19 mouse cellular contexts compared by ENCODE assay signal in genomic region chr13:112212391-112212790, GRCm38 (mm10).
DNase-seq lines count a peak whose midpoint lies in the region; ATAC-seq and TF ChIP-seq lines count a peak whose summit lies in the region.
"Had no signal": no experiment of that assay in that cellular context is flagged by ENCODE, and none has a peak within 500 bp of the region (broad histone marks: within the 10 kb centered on the region; RNA-seq: fewer than 3 reads in every experiment).

No protein-coding gene starts in this region.

- no peak for ATAC-seq in intestine, postnatal 0 days
- no peak for ATAC-seq in intestine, embryonic 15.5 days
- ATAC-seq in midbrain, embryonic 11.5 days (ENCODE audit: low FRiP score) = no peak
- no peak for ATAC-seq in midbrain, postnatal 0 days (ENCODE audit: low FRiP score)

- H3K4me1 ChIP-seq in intestine, postnatal 0 days (replicated peaks; ENCODE audit: control insufficient read depth, insufficient read depth, low read length) = no peaks in the 10 kb centered on the region
- H3K4me1 ChIP-seq in intestine, embryonic 15.5 days (replicated peaks) = no peaks in the 10 kb centered on the region
- H3K4me1 ChIP-seq in midbrain, embryonic 11.5 days (ENCODE audit: control insufficient read depth, insufficient read depth, low read length) = no peaks in the 10 kb centered on the region
- no peaks in the 10 kb centered on the region for H3K4me1 ChIP-seq in midbrain, postnatal 0 days (ENCODE audit: insufficient read depth, low read length)
- peaks cover 25% of the 10 kb centered on the region for H3K4me1 ChIP-seq in E14TG2a.4 (replicated peaks; ENCODE audit: low read depth, low read length)
- H3K4me1 ChIP-seq: hindbrain, embryonic 12.5 days; neural tube, embryonic 12.5 days had no signal

- no peaks in the 10 kb centered on the region for H3K36me3 ChIP-seq in intestine, postnatal 0 days (ENCODE audit: control insufficient read depth, insufficient read depth)
- H3K36me3 ChIP-seq in intestine, embryonic 15.5 days = no peaks in the 10 kb centered on the region
- no peaks in the 10 kb centered on the region for H3K36me3 ChIP-seq in midbrain, embryonic 11.5 days (ENCODE audit: control insufficient read depth, insufficient read depth, low read length)
- H3K36me3 ChIP-seq in midbrain, postnatal 0 days (ENCODE audit: insufficient read depth, low read length) = no peaks in the 10 kb centered on the region
- H3K36me3 ChIP-seq in E14TG2a.4 (ENCODE audit: insufficient read depth, low read length) = no peaks in the 10 kb centered on the region
- H3K36me3 ChIP-seq: embryonic facial prominence, embryonic 13.5 days; hindbrain, embryonic 12.5 days; limb, embryonic 15.5 days; midbrain, embryonic 10.5 days; neural tube, embryonic 12.5 days had no signal

- 81% methylated on average over 12 of the region's 12 CpGs for WGBS in intestine, postnatal 0 days
- WGBS in intestine, embryonic 15.5 days = 77% methylated on average over 12 of the region's 12 CpGs
- WGBS in midbrain, embryonic 11.5 days = 83% methylated on average over 12 of the region's 12 CpGs
- 87% methylated on average over 12 of the region's 12 CpGs for WGBS in midbrain, postnatal 0 days

- no peaks in the 10 kb centered on the region for H3K9me3 ChIP-seq in intestine, postnatal 0 days (ENCODE audit: control insufficient read depth)
- no peaks in the 10 kb centered on the region for H3K9me3 ChIP-seq in intestine, embryonic 15.5 days
- no peaks in the 10 kb centered on the region for H3K9me3 ChIP-seq in midbrain, embryonic 11.5 days (ENCODE audit: control insufficient read depth, low read length)
- H3K9me3 ChIP-seq in midbrain, postnatal 0 days (ENCODE audit: low read length) = no peaks in the 10 kb centered on the region
- H3K9me3 ChIP-seq in E14TG2a.4 (ENCODE audit: low read length) = peaks cover 5% of the 10 kb centered on the region; the same call in 1 of the 2 replicates
- H3K9me3 ChIP-seq: embryonic facial prominence, embryonic 13.5 days; hindbrain, embryonic 12.5 days; limb, embryonic 15.5 days; midbrain, embryonic 10.5 days; neural tube, embryonic 12.5 days had no signal

- H3K27ac ChIP-seq in intestine, postnatal 0 days (ENCODE audit: low read depth, low read length) = no peak overlapping the region
- H3K27ac ChIP-seq in intestine, embryonic 15.5 days = no peak overlapping the region
- no peak overlapping the region for H3K27ac ChIP-seq in midbrain, embryonic 11.5 days (ENCODE audit: low read depth, low read length)
- no peak overlapping the region for H3K27ac ChIP-seq in midbrain, postnatal 0 days (ENCODE audit: low read depth, low read length)
- H3K27ac ChIP-seq: embryonic facial prominence, embryonic 13.5 days; hindbrain, embryonic 12.5 days; layer of hippocampus, adult 2 months; limb, embryonic 15.5 days; midbrain, embryonic 10.5 days; neural tube, embryonic 12.5 days had no signal

- TF ChIP-seq CTCF in intestine, postnatal 0 days (IDR thresholded peaks at IDR 0.05; ENCODE audit: low read depth) = peak; percentile 32
- TF ChIP-seq CTCF in midbrain, postnatal 0 days (IDR thresholded peaks at IDR 0.05) = no peak
- TF ChIP-seq CTCF in E14TG2a.4 (conservative IDR thresholded peaks at IDR 0.05; ENCODE audit: low read length) = no peak

- H3K4me3 ChIP-seq in intestine, postnatal 0 days (ENCODE audit: low read depth, low read length) = no peak overlapping the region
- H3K4me3 ChIP-seq in intestine, embryonic 15.5 days (replicated peaks) = no peak overlapping the region
- H3K4me3 ChIP-seq in midbrain, embryonic 11.5 days (ENCODE audit: low read depth, low read length) = no peak overlapping the region
- H3K4me3 ChIP-seq in midbrain, postnatal 0 days (ENCODE audit: low read depth, low read length) = no peak overlapping the region
- H3K4me3 ChIP-seq in E14TG2a.4 (replicated peaks; ENCODE audit: low read length) = peak overlapping the region; percentile 43
- H3K4me3 ChIP-seq: embryonic facial prominence, embryonic 13.5 days; hindbrain, embryonic 12.5 days; layer of hippocampus, adult 2 months; limb, embryonic 15.5 days; midbrain, embryonic 10.5 days; neural tube, embryonic 12.5 days had no signal

- H3K4me2 ChIP-seq in intestine, postnatal 0 days (replicated peaks; ENCODE audit: low read depth) = no peak overlapping the region
- H3K4me2 ChIP-seq in intestine, embryonic 15.5 days (replicated peaks) = no peak overlapping the region
- no peak overlapping the region for H3K4me2 ChIP-seq in midbrain, embryonic 11.5 days
- H3K4me2 ChIP-seq in midbrain, postnatal 0 days (ENCODE audit: low read depth, low read length, poor library complexity, severe bottlenecking) = no peak overlapping the region
- H3K4me2 ChIP-seq: embryonic facial prominence, embryonic 13.5 days; hindbrain, embryonic 12.5 days; limb, embryonic 15.5 days; neural tube, embryonic 12.5 days had no signal

- DNase-seq in midbrain, embryonic 11.5 days (ENCODE audit: low spot score, missing footprints) = peak; percentile 78
- no peak for DNase-seq in midbrain, postnatal 0 days (ENCODE audit: low spot score)
- DNase-seq in ZHBTc4 (ENCODE audit: low read depth, low spot score) = peak; percentile 58
- no peak for DNase-seq in Muller cell, postnatal 12 days (ENCODE audit: inconsistent ontology term)
- DNase-seq: adrenal gland, postnatal 10 days; cerebellum, adult 9-11 months; gastrocnemius, postnatal 36 days; layer of hippocampus, postnatal 36 days; lung, postnatal 4 days; right cerebral cortex, adult 18-20 months had no signal

- no peak overlapping the region for H3K9ac ChIP-seq in intestine, postnatal 0 days (ENCODE audit: low read depth, low read length)
- no peak overlapping the region for H3K9ac ChIP-seq in intestine, embryonic 15.5 days
- H3K9ac ChIP-seq in midbrain, embryonic 11.5 days (ENCODE audit: low read length) = no peak overlapping the region
- no peak overlapping the region for H3K9ac ChIP-seq in midbrain, postnatal 0 days (replicated peaks; ENCODE audit: low read length, poor library complexity, severe bottlenecking)
- H3K9ac ChIP-seq: embryonic facial prominence, embryonic 13.5 days; hindbrain, embryonic 12.5 days; limb, embryonic 15.5 days; neural tube, embryonic 12.5 days had no signal

- H3K27me3 ChIP-seq in intestine, postnatal 0 days (replicated peaks; ENCODE audit: control insufficient read depth, insufficient read depth, low read length) = no peaks in the 10 kb centered on the region
- H3K27me3 ChIP-seq in intestine, embryonic 15.5 days (replicated peaks) = no peaks in the 10 kb centered on the region
- no peaks in the 10 kb centered on the region for H3K27me3 ChIP-seq in midbrain, embryonic 11.5 days (ENCODE audit: control insufficient read depth, insufficient read depth, low read length)
- H3K27me3 ChIP-seq in midbrain, postnatal 0 days (ENCODE audit: insufficient read depth, low read length) = no peaks in the 10 kb centered on the region
- peaks cover 49% of the 10 kb centered on the region for H3K27me3 ChIP-seq in E14TG2a.4 (ENCODE audit: insufficient read depth, low read length)
- H3K27me3 ChIP-seq: embryonic facial prominence, embryonic 13.5 days; limb, embryonic 15.5 days; neural tube, embryonic 12.5 days had no signal

Comparison
In these comparisons a context has a peak if more than half of its experiments do, and no peak if none do; other contexts are left out.
1. DNase-seq: peak in midbrain, embryonic 11.5 days (single experiment) and ZHBTc4 (single experiment); none in midbrain, postnatal 0 days (single experiment) and Muller cell, postnatal 12 days (single experiment).